Mouse (Mus musculus) embryonic facial prominence, embryonic 12.5 days (tissue): ENCODE results near the gene 2310009B15Rik. TPM values are rescaled to one million over a fixed set of nuclear protein-coding genes. Genes with fewer than 3 reads are reported as not detected.
"Not testable (repeated sequence)": the region's sequence is repeated elsewhere in the genome, so short reads cannot be mapped to it uniquely, and the experiment has no call there.

Experiments used
- ATAC-seq: fragments of 200-750 bp; cut with Nextera tagmentation; 2 replicates; pipeline ENCODE4 v1.8.0; 2017; ENCODE audit not compliant: insufficient number of reproducible peaks, insufficient read depth, low FRiP score, low TSS enrichment
- H3K27ac ChIP-seq: fragments of 300-500 bp; sonication (generic); 2 replicates; pipeline ENCODE4 v1.5.1; 2016; ENCODE audit warnings: mild to moderate bottlenecking
- H3K27me3 ChIP-seq: fragments of 300-500 bp; sonication (generic); 2 replicates; pipeline ENCODE4 v1.6.1; 2016; ENCODE audit warnings: mild to moderate bottlenecking, moderate library complexity
- H3K36me3 ChIP-seq: fragments of 300-500 bp; sonication (generic); 2 replicates; pipeline ENCODE4 v1.6.1; 2016; ENCODE audit warnings: mild to moderate bottlenecking
- H3K4me1 ChIP-seq: fragments of 300-500 bp; sonication (generic); 2 replicates; pipeline ENCODE4 v1.6.1; 2016
- H3K4me2 ChIP-seq: fragments of 300-500 bp; sonication (generic); replicated peaks from 2 replicates; pipeline ENCODE4 v1.6.1; 2016; ENCODE audit warnings: mild to moderate bottlenecking, moderate library complexity
- H3K4me3 ChIP-seq: fragments of 300-500 bp; sonication (generic); 2 replicates; pipeline ENCODE4 v1.5.1; 2016; ENCODE audit warnings: mild to moderate bottlenecking
- H3K9ac ChIP-seq: fragments of 300-500 bp; sonication (generic); 2 replicates; pipeline ENCODE4 v1.6.1; 2016; ENCODE audit warnings: mild to moderate bottlenecking, moderate library complexity
- H3K9me3 ChIP-seq: fragments of 300-500 bp; sonication (generic); 2 replicates; pipeline ENCODE4 v1.6.1; 2016; ENCODE audit warnings: mild to moderate bottlenecking, moderate library complexity
- WGBS: fragments of 180-500 bp; shearing (Covaris S2); methylation state at CpG from one replicate; pipeline ENCODE4 v1.1.7; 2016; 5-methylcytosine and 5-hydroxymethylcytosine counted together
- polyA plus RNA-seq: library from polyadenylated mRNA; unstranded; fragments of >200 nt; fragmentation: Nextera tagmentation; extraction: Ambion mirVana; gene quantifications from 2 replicates; pipeline ENCODE4 v1.2.1, GENCODE M21; 2016

2310009B15Rik gene
- 43.2 and 43.4 TPM in 2 replicates for polyA plus RNA-seq

DNA sequence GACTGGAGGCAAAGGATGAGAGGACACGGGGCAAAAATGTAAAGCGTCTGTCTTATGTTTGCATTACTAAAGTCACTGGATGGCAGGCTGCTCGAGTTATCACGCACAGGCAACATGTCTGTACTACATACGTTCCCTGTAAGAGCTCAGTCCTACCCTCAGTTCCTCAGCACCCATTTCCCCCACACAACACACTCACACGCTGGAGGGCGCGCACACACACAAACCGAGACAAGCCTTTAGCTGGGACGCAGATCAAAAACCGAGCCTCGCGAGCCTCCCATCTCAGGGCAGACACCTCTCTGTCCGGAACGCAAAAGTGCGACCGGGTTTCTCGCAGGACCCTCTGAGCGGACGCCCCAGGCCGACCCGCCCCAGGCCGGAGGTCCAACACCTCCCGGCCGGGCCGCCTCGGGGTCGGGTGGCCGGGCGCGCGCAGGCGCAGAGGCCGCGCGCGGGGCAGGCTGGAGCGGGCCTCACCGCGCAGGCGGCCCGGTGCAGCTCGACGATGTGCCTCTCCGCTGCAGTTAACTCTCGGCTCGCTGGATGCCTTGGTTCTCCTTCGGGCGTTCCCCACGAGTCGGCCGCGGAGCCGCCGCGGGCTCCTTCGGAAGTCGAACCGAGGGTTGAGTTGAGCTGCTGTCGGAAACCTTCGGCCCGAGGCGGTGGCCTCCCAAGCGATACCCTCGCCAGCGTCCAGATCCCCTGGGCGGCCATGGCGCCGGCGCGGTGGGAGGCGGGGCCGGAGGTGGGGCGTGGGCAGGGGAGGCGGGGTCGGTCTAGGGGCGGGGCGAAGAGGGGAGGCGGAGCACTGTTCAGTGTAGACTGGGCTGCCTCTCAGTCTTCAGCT is at the start of gene 2310009B15Rik:
Gene 2310009B15Rik, minus strand, starts transcription at position 752 of the 850 bp plus-strand sequence.
- H3K9me3 ChIP-seq, H3K27me3 ChIP-seq, H3K4me2 ChIP-seq, H3K4me1 ChIP-seq, H3K36me3 ChIP-seq: not testable (repeated sequence)
- peak within 1 kb of the TSS; percentile 40 for H3K4me3 ChIP-seq
- WGBS: under 1% methylated on average over 42 of the region's 79 CpGs
- peak; percentile 98 for ATAC-seq
- H3K27ac ChIP-seq: peak within 1 kb of the TSS; percentile 78
- H3K9ac ChIP-seq: peak within 1 kb of the TSS; percentile 30; the same call in 1 of the 2 replicates

DNA sequence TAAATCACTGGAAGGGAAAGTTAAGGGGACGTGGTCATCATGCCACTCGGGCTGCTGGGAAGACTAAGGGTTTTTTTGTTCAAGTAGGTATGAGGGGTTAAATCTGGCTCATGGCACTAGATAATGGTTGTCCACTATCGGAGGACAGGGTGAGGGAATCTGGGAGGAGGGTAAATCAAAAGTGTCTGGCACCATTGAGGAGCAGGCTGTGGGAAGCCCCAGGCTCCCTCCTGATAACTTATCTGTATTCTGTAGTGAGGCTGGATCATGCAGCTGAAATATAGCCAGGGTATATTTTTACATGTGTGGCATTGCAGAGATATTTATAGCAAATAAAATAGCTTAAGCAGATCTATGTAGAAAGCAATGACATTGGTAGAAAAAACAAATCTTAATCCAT is 49.6 kb upstream of the 2310009B15Rik start:
- no peak overlapping the region for H3K9ac ChIP-seq
- H3K4me3 ChIP-seq: no peak overlapping the region
- no peak for ATAC-seq
- H3K27me3 ChIP-seq: no peaks in the 10 kb centered on the region
- no peaks in the 10 kb centered on the region for H3K4me1 ChIP-seq
- no peaks in the 10 kb centered on the region for H3K36me3 ChIP-seq
- no peak overlapping the region for H3K4me2 ChIP-seq
- WGBS: 77% methylated on average over 3 of the region's 3 CpGs
- H3K27ac ChIP-seq: no peak overlapping the region
- no peaks in the 10 kb centered on the region for H3K9me3 ChIP-seq

DNA sequence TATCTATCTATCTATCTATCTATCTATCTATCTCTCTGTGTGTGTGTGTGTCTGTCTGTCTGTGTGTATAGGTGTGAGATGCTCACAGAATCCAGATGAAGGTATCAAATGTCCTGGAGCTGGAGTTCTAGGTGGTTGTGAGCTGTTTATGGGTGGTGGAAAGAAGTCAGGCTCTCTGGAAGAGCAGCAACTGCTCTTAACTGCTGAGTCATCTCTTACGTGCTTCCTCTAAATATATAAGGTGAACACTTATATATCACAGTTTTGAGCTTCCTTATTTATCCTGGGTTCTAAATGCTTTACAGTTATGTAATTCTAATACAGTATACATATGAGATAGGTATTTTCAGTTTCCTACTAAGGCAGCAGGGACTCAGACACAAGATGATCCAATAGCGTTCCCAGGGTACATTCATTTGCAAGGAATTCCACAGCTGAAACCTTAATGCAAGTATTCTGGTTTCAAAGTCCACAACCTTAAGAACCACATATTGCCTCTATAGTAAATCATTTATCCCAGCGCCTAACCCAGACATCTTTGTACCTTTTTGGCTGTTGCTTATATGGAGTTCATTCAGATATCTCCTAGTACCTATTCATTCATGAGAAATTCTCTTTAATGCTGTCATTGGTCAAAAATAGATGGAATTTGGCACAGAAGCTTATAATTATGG is 48.6 kb upstream of the 2310009B15Rik start:
- no peaks in the 10 kb centered on the region for H3K9me3 ChIP-seq
- no peak for ATAC-seq
- H3K4me3 ChIP-seq: no peak overlapping the region
- no peaks in the 10 kb centered on the region for H3K4me1 ChIP-seq
- 93% methylated on average over 3 of the region's 3 CpGs for WGBS
- H3K27ac ChIP-seq: no peak overlapping the region
- no peak overlapping the region for H3K4me2 ChIP-seq
- H3K9ac ChIP-seq: no peak overlapping the region
- no peaks in the 10 kb centered on the region for H3K36me3 ChIP-seq
- H3K27me3 ChIP-seq: no peaks in the 10 kb centered on the region

DNA sequence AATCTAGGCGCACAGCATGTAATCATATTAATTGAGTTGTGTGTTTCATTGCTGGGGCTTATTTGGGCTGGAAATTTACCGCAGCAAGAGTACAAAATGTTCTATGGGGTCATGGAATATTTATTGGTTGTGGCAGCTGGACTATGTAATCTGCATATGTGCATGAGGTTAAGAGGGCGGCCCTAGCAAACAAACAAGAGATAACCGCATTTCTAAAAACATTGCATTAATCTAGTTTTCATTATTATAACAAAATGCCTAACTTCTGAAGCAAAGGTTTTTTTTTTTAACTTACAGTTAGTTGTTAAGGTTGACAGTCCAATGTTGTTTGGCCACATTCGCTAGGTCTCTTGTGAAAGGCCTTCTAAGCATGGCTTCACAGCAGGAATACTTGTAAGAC is 47.2 kb upstream of the 2310009B15Rik start:
- Histone ChIP-seq H3K9ac (no peak overlapping the region), H3K27ac (no peak overlapping the region), H3K27me3 (no peaks in the 10 kb centered on the region), H3K4me1 (no peaks in the 10 kb centered on the region), H3K9me3 (no peaks in the 10 kb centered on the region), H3K36me3 (no peaks in the 10 kb centered on the region), H3K4me3 (no peak overlapping the region), H3K4me2 (no peak overlapping the region)
- ATAC-seq: no peak
- 88% methylated on average over 5 of the region's 5 CpGs for whole genome bisulfite sequencing

DNA sequence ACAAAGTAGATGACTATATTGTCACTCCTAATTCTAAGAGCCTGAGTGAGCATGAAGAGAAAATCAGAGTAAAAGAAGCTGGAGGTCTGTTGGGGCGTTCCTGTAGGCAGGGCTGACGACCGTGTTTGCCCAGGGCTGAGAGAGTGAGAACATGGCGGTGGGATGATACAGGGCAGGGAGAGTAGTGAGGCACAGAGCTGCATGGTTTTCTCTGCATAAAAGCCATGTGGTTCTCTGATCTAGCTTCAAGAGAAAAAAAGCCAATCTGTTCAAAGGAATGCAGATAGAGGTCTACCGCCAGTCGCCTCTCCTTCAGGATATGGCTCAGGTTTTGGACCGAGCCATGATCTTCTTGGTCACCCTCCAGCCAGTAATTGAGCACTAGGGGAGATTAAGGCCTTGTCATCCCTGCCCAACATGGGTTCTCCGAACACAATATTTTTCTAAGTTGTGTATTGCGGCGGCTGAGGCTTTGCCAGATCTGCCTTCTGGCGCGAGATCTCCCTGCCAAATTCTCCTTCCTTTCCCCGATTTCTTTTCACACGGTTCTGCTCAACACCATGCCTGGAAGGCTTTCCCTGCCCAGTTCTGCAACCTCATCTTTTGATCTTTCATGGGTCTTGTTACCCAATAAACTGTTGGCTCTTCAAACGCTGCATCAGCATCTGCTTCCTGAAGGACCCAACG is 44.9 kb upstream of the 2310009B15Rik start:
- Histone ChIP-seq H3K27ac (no peak overlapping the region), H3K9me3 (no peaks in the 10 kb centered on the region), H3K4me1 (no peaks in the 10 kb centered on the region), H3K27me3 (no peaks in the 10 kb centered on the region), H3K4me3 (no peak overlapping the region), H3K9ac (no peak overlapping the region), H3K4me2 (no peak overlapping the region), H3K36me3 (no peaks in the 10 kb centered on the region)
- no peak for ATAC-seq
- WGBS: 92% methylated on average over 16 of the region's 16 CpGs

DNA sequence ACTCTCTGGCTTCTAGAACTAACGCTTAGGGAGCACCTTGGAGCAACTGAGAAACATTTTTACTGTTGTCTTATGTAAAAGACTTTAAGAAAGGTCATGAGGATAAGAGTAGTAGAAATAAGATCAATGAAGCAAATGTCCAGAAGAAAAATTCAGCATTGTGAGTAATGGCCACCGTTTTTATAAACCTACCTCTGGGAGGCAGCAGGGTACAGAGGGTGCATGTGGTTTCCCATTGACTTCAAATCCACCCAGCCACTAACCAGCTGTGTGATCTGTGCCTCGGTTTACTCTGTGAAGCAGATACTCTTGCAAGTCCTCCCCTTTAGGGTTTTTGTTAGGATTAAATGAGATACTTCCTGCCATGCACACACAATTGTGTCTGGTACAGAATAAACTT is 39.4 kb upstream of the 2310009B15Rik start:
- Histone ChIP-seq H3K4me2 (no peak overlapping the region), H3K4me3 (no peak overlapping the region), H3K36me3 (no peaks in the 10 kb centered on the region), H3K27ac (no peak overlapping the region), H3K27me3 (no peaks in the 10 kb centered on the region), H3K9me3 (no peaks in the 10 kb centered on the region), H3K4me1 (no peaks in the 10 kb centered on the region), H3K9ac (no peak overlapping the region)
- WGBS: 76% methylated on average over 3 of the region's 3 CpGs
- ATAC-seq: no peak

DNA sequence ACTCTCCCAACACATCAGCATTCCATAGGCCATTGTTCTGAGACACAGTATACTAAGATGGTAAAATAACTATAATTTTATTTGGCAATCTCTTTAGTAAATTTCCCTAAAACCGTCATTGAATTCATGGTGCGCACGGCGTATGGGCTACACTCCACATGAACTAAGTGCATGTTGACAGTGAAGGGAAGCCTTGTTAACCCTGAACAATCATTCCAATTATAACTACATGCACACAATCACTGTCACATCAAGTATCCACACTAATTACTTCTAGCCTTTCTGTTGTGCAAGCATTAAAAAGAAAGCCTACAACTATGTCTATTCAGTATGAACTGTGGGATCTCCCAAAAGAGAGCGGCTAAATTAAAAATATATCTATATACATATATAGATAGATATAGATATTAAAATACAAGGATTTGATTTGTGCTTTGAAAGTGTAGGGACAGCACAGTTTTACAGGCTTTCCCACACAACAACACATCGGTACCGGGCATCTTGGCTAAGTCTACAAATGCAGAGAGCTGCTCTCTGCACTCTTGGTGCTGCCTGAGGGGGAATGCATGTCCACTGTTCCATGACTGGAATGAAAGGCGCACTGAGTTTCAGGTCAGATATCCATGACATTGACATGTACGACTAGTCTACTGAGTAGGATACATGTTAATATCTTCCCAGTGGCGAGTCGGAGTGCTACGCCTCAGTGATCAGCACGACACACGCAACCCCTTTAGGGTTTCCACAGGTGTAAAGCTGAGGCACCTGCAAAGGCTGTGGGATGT is 21.0 kb upstream of the 2310009B15Rik start:
- H3K27ac ChIP-seq: no peak overlapping the region
- WGBS: 94% methylated on average over 14 of the region's 14 CpGs
- H3K4me2 ChIP-seq: no peak overlapping the region
- no peaks in the 10 kb centered on the region for H3K4me1 ChIP-seq
- H3K9ac ChIP-seq: no peak overlapping the region
- H3K27me3 ChIP-seq: no peaks in the 10 kb centered on the region
- no peak overlapping the region for H3K4me3 ChIP-seq
- no peaks in the 10 kb centered on the region for H3K9me3 ChIP-seq
- ATAC-seq: no peak
- H3K36me3 ChIP-seq: no peaks in the 10 kb centered on the region

DNA sequence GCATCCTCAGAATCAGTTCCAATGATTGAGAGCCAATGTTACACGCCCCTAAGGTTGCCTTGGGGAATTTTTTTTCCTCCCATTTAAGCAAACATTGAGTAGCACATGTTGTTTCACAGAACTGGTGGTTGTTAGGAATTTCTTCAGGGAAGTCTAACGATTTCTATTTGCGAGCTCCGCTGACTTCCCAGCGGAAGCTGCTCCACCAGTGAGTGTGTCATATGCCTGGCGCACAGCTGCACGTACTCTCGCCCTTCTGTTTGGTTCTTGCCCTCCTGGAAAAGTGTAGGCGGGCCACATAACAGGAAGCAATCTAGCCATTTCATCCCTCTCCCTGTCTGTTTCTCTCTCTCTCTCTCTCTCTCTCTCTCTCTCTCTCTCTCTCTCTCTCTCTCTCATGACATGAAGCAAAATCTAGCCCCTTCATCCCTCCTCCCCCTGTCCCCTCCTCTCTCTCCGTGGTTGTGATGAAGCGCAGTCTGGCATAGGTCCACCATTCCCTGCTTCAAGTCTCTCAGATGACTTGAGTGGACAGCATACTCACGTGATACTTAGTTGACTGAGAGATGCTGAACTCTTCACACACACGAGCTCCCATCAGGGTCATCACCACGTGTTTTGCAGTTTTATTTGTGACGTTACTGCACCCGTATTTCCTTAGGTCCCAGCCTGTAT is 19.9 kb upstream of the 2310009B15Rik start:
- Histone ChIP-seq H3K4me2 (peak overlapping the region; percentile 31), H3K4me1 (no peaks in the 10 kb centered on the region), H3K4me3 (0 out of 2 replicates have a peak overlapping the region, but pooled peaks have one; percentile 5), H3K9me3 (no peaks in the 10 kb centered on the region), H3K36me3 (no peaks in the 10 kb centered on the region), H3K9ac (no peak overlapping the region; the same call in 1 of the 2 replicates), H3K27me3 (no peaks in the 10 kb centered on the region), H3K27ac (no peak overlapping the region)
- WGBS: 66% methylated on average over 16 of the region's 16 CpGs
- ATAC-seq: 0 out of 2 replicates have a peak, but pooled peaks have one; percentile 53

DNA sequence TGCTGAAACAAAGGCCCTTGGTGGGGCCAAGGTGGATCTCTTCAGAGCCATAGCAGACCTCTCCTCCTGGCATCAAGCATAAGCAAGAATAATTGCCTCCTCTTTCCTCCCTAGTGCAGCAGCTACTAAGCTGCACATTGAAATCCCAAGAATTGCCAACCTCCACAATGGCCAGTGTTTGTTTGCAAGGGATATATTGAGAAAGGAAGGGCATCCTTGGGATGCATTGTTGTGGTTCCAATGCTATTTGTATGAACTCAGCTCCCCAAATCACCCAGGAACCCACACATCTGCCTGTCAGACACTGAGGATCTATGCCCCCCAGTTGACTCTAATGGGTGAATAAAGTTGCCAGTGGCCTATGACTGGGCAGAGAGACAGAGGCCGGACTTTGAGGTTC is 5.8 kb downstream of the 2310009B15Rik start:
- Histone ChIP-seq H3K4me2 (no peak overlapping the region), H3K9me3 (no peaks in the 10 kb centered on the region), H3K9ac (no peak overlapping the region), H3K36me3 (no peaks in the 10 kb centered on the region), H3K27ac (no peak overlapping the region), H3K27me3 (peaks cover 54% of the 10 kb centered on the region), H3K4me1 (peaks cover 12% of the 10 kb centered on the region), H3K4me3 (no peak overlapping the region)
- WGBS: 88% methylated on average over 1 of the region's 1 CpGs
- ATAC-seq: no peak

DNA sequence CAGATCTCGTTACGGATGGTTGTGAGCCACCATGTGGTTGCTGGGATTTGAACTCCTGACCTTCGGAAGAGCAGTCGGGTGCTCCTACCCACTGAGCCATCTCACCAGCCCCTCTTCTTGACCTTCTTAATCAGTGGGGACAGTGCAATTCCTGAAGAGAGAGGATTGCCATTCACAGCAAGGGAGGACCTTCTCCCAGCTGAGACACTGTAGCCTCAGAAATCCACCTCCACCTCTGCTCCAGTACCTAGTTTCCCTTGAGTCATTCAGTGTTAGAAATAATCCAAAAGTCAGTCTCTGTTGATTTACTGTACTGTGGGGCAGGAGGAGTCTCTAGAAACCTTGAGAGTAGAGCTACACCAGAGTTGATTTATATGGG is 6.5 kb downstream of the 2310009B15Rik start:
- H3K4me1 ChIP-seq: peaks cover 12% of the 10 kb centered on the region
- H3K27me3 ChIP-seq: peaks cover 61% of the 10 kb centered on the region
- no peak overlapping the region for H3K4me2 ChIP-seq
- no peak overlapping the region for H3K27ac ChIP-seq
- H3K9me3 ChIP-seq: no peaks in the 10 kb centered on the region
- no peak overlapping the region for H3K4me3 ChIP-seq
- WGBS: 47% methylated on average over 4 of the region's 4 CpGs
- H3K9ac ChIP-seq: no peak overlapping the region
- no peak for ATAC-seq
- H3K36me3 ChIP-seq: no peaks in the 10 kb centered on the region
